Mouse (Mus musculus) heart, adult 18-20 months (tissue): ENCODE data around the gene Cd55b. TPM values are rescaled to one million over a fixed set of nuclear protein-coding genes. Genes with fewer than 3 reads are reported as not detected.

ENCODE experiments used
- total RNA-seq, 2 experiments: library from RNA; stranded (reverse); gene quantifications; 2 replicates each; pipeline ENCODE4 v1.2.3; 2021

Cd55b gene
- total RNA-seq, 2 experiments from 2014 or later = not detected

Other genes with a start within 250 kb of the Cd55b start
- 10 to 100 TPM in 1 of 2 experiments, 1 to 10 TPM in 1; 6.6 to 11.2 TPM for gene Cd55, start 39.7 kb upstream of the Cd55b start, total RNA-seq
- not detected for gene Zp3r, start 206.6 kb upstream of the Cd55b start, total RNA-seq
- gene C4bp, start 238.6 kb upstream of the Cd55b start, total RNA-seq = not detected